Mouse (Mus musculus): ENCODE measurements at regions not wholly inside any gene's neighbourhood (a gene's known extent, or its start where the extent isn't known, plus 50 kb on each side); places are given as distances from the start of the nearest gene placed in this dataset.

GRCm38 (mm10) chr17:47215841-47216240 is 152.8 kb upstream of the Mrps10 start:
- no peak overlapping the region for H3K9ac ChIP-seq (ENCODE audit: low read depth, low read length, severe bottlenecking)
- no peaks in the 10 kb centered on the region for H3K36me3 ChIP-seq (ENCODE audit: control insufficient read depth, insufficient read depth, low read length)
- H3K9me3 ChIP-seq (ENCODE audit: control insufficient read depth, low read length) = no peaks in the 10 kb centered on the region
- H3K4me2 ChIP-seq (replicated peaks; ENCODE audit: low read depth, low read length, severe bottlenecking) = no peak overlapping the region
- H3K27me3 ChIP-seq (ENCODE audit: control insufficient read depth, insufficient read depth, low read length) = no peaks in the 10 kb centered on the region
- no peak for TF ChIP-seq POLR2A (IDR thresholded peaks at IDR 0.05; ENCODE audit: borderline replicate concordance, extremely low read depth, insufficient read depth, insufficient read length)
- H3K4me3 ChIP-seq (replicated peaks; ENCODE audit: low read length) = no peak overlapping the region
- H3K4me1 ChIP-seq (ENCODE audit: control insufficient read depth, insufficient read depth, low read length) = no peaks in the 10 kb centered on the region; the same call in 1 of the 2 replicates
- no peak for DNase-seq (ENCODE audit: low spot score)
- no peak overlapping the region for H3K27ac ChIP-seq (replicated peaks; ENCODE audit: low read depth, low read length)
- 89% methylated on average over 2 of the region's 2 CpGs for WGBS
- no peak for ATAC-seq (ENCODE audit: low FRiP score, low read depth)

GRCm38 (mm10) chr17:47214111-47214510 is 154.6 kb upstream of the Mrps10 start:
- DNase-seq (ENCODE audit: low spot score) (no peak), ATAC-seq (ENCODE audit: low FRiP score, low read depth) (no peak)
- Histone ChIP-seq H3K4me3 (replicated peaks; ENCODE audit: low read length) (no peak overlapping the region), H3K4me1 (ENCODE audit: control insufficient read depth, insufficient read depth, low read length) (no peaks in the 10 kb centered on the region; the same call in 1 of the 2 replicates), H3K36me3 (ENCODE audit: control insufficient read depth, insufficient read depth, low read length) (no peaks in the 10 kb centered on the region), H3K9me3 (ENCODE audit: control insufficient read depth, low read length) (no peaks in the 10 kb centered on the region), H3K27ac (replicated peaks; ENCODE audit: low read depth, low read length) (no peak overlapping the region), H3K9ac (ENCODE audit: low read depth, low read length, severe bottlenecking) (no peak overlapping the region), H3K27me3 (ENCODE audit: control insufficient read depth, insufficient read depth, low read length) (no peaks in the 10 kb centered on the region), H3K4me2 (replicated peaks; ENCODE audit: low read depth, low read length, severe bottlenecking) (no peak overlapping the region)
- no peak for TF ChIP-seq POLR2A (IDR thresholded peaks at IDR 0.05; ENCODE audit: borderline replicate concordance, extremely low read depth, insufficient read depth, insufficient read length)
- 92% methylated on average over 7 of the region's 8 CpGs for WGBS

- H3K9me3 ChIP-seq (ENCODE audit: control insufficient read depth, low read length) = no peaks in the 10 kb centered on the region
- H3K9ac ChIP-seq (ENCODE audit: low read depth, low read length, severe bottlenecking) = no peak overlapping the region
- no peak for DNase-seq (ENCODE audit: low spot score)
- 0 out of 2 replicates have a peak, but pooled peaks cover 5% of the 10 kb centered on the region for H3K36me3 ChIP-seq (ENCODE audit: control insufficient read depth, insufficient read depth, low read length)
- TF ChIP-seq POLR2A (IDR thresholded peaks at IDR 0.05; ENCODE audit: borderline replicate concordance, extremely low read depth, insufficient read depth, insufficient read length) = no peak
- WGBS = 70% methylated on average over 22 of the region's 22 CpGs
- H3K27ac ChIP-seq (replicated peaks; ENCODE audit: low read depth, low read length) = no peak overlapping the region
- no peak for ATAC-seq (ENCODE audit: low FRiP score, low read depth)
- no peak overlapping the region for H3K4me3 ChIP-seq (replicated peaks; ENCODE audit: low read length)
- H3K27me3 ChIP-seq (ENCODE audit: control insufficient read depth, insufficient read depth, low read length) = no peaks in the 10 kb centered on the region
- no peaks in the 10 kb centered on the region for H3K4me1 ChIP-seq (ENCODE audit: control insufficient read depth, insufficient read depth, low read length)
- no peak overlapping the region for H3K4me2 ChIP-seq (replicated peaks; ENCODE audit: low read depth, low read length, severe bottlenecking)
Observed at GRCm38 (mm10) chr17:47210441-47211196, 158.1 kb upstream of the Mrps10 start.

GRCm38 (mm10) chr17:47208886-47209585 is 159.7 kb upstream of the Mrps10 start:
- DNase-seq (ENCODE audit: low spot score) (no peak), ATAC-seq (ENCODE audit: low FRiP score, low read depth) (no peak)
- Histone ChIP-seq H3K4me1 (ENCODE audit: control insufficient read depth, insufficient read depth, low read length) (no peaks in the 10 kb centered on the region), H3K4me3 (replicated peaks; ENCODE audit: low read length) (no peak overlapping the region), H3K27ac (replicated peaks; ENCODE audit: low read depth, low read length) (no peak overlapping the region), H3K27me3 (ENCODE audit: control insufficient read depth, insufficient read depth, low read length) (no peaks in the 10 kb centered on the region), H3K9me3 (ENCODE audit: control insufficient read depth, low read length) (no peaks in the 10 kb centered on the region), H3K9ac (ENCODE audit: low read depth, low read length, severe bottlenecking) (no peak overlapping the region), H3K36me3 (ENCODE audit: control insufficient read depth, insufficient read depth, low read length) (0 out of 2 replicates have a peak, but pooled peaks cover 5% of the 10 kb centered on the region), H3K4me2 (replicated peaks; ENCODE audit: low read depth, low read length, severe bottlenecking) (no peak overlapping the region)
- whole genome bisulfite sequencing = 68% methylated on average over 16 of the region's 16 CpGs
- TF ChIP-seq POLR2A (IDR thresholded peaks at IDR 0.05; ENCODE audit: borderline replicate concordance, extremely low read depth, insufficient read depth, insufficient read length) = no peak

GRCm38 (mm10) chr17:47207471-47207870 is 161.2 kb upstream of the Mrps10 start:
- H3K4me1 ChIP-seq (ENCODE audit: control insufficient read depth, insufficient read depth, low read length) = 0 out of 2 replicates have a peak, but pooled peaks cover 5% of the 10 kb centered on the region
- H3K9me3 ChIP-seq (ENCODE audit: control insufficient read depth, low read length) = no peaks in the 10 kb centered on the region
- 0 out of 2 replicates have a peak, but pooled peaks cover 5% of the 10 kb centered on the region for H3K36me3 ChIP-seq (ENCODE audit: control insufficient read depth, insufficient read depth, low read length)
- no peak overlapping the region for H3K4me2 ChIP-seq (replicated peaks; ENCODE audit: low read depth, low read length, severe bottlenecking)
- no peak for TF ChIP-seq POLR2A (IDR thresholded peaks at IDR 0.05; ENCODE audit: borderline replicate concordance, extremely low read depth, insufficient read depth, insufficient read length)
- H3K27me3 ChIP-seq (ENCODE audit: control insufficient read depth, insufficient read depth, low read length) = no peaks in the 10 kb centered on the region
- no peak overlapping the region for H3K4me3 ChIP-seq (replicated peaks; ENCODE audit: low read length)
- DNase-seq (ENCODE audit: low spot score) (no peak), ATAC-seq (ENCODE audit: low FRiP score, low read depth) (no peak)
- H3K9ac ChIP-seq (ENCODE audit: low read depth, low read length, severe bottlenecking) = no peak overlapping the region
- H3K27ac ChIP-seq (replicated peaks; ENCODE audit: low read depth, low read length) = no peak overlapping the region
- WGBS = 92% methylated on average over 4 of the region's 4 CpGs
